Mouse (Mus musculus): ENCODE data around the gene Zdhhc12. TPM values are rescaled to one million over a fixed set of nuclear protein-coding genes. Genes with fewer than 3 reads are reported as not detected.
A peak's percentile ranks its signal among the peaks of the same experiment; 100 is the strongest.
"Not testable (repeated sequence)": the region's sequence is repeated elsewhere in the genome, so short reads cannot be mapped to it uniquely, and the experiment has no call there.

The Zdhhc12 gene
- total RNA-seq (2021): 10 to 100 TPM in 1 of 2 experiments, 1 to 10 TPM in 1; 9.9 to 11.4 TPM

DNA sequence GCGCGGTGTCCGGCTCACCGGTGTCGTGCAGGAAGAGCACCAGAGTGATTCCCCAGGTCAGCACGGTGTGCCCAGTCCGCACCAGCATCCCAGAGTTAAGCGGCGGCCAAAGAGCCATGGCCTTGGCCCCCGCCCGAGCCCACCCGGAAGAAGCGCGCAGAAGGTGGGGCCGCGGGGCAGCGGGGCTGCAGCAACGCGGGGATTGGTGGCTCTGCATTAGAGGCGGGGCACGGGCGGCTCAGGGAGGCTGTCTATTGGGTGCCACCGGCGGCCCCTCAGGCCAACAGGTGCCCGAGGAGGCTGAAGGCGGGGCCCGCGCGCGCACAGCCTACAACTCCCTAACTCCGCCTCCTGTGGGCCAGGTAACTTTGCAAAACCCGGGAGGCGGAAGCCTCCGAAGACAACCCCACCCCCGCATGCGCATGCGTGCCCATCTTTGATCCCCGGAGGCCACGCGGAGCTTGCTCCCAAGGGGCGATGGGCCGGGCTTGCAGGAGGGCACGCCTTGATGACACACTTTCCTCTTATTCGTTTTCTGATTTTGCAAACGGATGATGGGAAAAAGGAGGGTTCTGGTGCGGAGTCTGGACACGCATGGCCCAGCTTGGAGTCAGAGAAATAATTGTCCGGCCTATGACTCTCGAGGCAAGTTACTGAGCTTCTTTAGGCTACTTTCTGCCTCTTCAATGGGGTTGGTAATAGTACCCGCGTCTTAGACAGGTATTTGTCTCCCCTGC lies at the start of gene Zdhhc12:
Gene Zdhhc12 (minus strand): TSS at position 178 of the 737 bp plus-strand sequence.
- DNase-seq (ENCODE audit: extremely low spot score in 1 of 2, low spot score in 1 of 2): peak; percentile 77 to 81

DNA sequence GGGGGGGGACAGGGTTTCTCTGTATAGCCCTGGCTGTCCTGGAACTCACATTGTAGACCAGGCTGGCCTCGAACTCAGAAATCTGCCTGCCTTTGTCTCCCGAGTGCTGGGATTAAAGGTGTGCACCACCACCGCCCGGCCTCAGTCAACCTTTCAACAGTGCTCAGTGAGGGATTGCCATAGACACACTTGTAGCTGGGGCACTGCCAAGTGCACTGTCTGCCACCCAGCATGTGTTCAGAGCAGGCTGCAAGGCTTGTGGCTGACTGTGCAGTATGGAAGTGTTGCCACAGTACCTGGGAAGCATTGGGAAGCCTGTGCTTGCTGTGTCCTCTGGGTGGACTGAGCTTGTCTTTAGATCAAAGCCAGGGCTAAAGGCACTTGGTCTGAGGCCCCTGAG lies 46.6 kb upstream of the Zdhhc12 start:
- not testable (repeated sequence) for DNase-seq (ENCODE audit: extremely low spot score in 1 of 2, low spot score in 1 of 2)

DNA sequence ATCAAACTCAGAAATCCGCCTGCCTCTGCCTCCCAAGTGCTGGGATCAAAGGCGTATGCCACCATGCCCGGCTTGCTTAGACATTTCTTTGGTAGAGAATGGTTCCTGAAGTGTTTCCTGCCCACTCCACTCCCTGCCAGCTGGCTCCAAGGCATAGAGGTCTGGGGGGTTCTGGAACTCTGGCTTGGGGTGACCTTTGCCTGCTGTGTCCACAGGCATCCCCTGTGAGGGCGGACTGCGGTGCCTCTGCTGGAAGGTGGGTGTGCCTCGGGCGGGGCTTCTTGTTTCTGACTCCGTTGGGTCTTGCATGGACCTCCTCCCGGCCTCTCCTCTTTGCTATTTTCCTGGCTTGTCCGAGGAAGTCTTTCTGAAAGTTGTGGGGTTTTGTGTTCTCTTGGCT lies 43.0 kb upstream of the Zdhhc12 start:
- DNase-seq (ENCODE audit: extremely low spot score in 1 of 2, low spot score in 1 of 2): no peak

DNA sequence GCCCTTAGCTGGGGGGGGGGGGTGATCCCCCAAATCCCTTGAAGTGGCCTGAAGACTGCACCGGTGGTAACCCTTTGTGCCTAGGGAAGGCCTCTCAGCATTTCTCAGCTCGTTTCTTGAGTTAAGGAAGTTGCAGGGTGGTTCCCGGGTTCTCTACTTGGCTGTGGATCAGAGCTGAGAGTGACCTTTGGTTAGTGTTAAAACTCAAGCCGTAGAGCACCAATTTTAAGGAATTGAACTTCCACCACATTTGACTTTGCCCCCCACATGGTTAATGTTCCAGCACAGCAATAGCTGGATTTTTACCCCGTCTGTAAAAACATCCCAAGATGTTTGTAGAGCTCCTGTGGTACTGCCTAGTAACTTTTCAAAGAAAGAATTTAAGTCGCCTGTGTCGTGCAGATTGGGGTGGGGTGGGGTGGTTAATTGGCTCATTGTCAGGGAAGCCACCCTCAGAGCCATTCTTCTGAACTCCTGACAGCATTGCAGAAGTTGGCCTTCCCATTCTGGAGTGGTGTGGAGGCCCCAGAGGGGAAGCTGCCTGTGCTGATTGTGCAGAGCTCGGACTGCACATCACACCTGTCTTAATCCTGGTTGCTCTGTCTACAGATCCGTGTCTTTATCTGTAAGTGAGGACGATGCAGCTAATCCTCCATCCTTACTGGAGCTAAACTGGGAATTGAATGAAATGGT lies 41.6 kb upstream of the Zdhhc12 start:
- DNase-seq (ENCODE audit: extremely low spot score in 1 of 2, low spot score in 1 of 2): no peak

DNA sequence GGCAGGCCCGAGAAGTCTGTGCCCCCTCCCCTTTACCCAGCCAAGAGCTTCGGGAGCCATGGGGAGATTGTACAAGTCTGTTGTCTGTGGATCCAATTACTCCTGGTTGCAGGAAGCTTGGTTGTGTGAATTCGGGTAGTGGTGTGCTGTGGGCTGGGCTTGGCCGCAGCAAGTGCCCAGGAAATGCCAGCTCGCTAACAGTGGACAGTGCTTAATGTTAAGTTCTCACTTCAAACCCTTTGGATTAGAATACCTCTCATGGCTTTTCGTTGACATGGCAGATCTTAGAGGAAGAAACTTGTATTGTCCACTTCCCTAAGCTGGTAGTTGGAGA lies 40.9 kb upstream of the Zdhhc12 start:
- DNase-seq (ENCODE audit: extremely low spot score in 1 of 2, low spot score in 1 of 2): no peak

DNA sequence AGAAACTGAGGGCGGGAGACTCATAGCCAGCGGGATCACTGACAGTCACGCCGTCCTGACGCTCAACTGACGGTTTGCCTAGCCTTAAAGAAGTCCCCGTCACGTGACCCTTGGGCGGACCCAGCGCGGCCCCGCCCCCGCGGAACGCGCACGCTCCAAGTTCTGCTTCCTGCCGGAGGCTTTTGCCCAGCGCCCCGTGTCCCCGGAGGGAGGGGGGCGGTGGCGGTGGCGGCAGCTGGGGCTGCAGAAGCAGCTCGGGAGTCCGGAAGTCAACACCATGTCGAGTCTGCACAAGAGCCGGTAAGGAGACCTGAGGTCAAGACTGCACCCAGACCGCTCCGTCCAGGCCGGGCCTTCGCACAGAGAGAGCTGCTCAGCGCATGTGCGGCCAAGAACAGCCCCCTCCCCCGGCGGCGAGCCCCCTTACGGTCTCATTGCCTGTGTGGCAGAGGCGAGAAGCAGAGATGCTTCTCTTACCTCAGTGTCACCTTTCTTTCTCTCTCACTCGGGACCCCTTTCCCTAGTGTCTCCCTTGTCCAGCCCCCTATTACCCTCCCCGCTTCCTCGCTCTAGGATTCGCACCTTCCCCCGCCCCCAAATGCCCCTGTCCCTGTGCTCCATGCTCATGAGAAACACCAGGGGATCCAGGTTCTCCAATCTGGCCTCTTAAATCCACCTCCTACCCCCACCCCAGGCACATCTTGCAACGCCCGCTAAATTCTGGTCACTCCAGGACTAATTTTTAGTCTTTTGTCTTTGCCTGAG lies 40.3 kb upstream of the Zdhhc12 start, which contains the start of gene Tbc1d13:
Gene Tbc1d13 (plus strand): TSS at position 134 of the 765 bp plus-strand sequence.
- peak; percentile 92 to 97 for DNase-seq (ENCODE audit: extremely low spot score in 1 of 2, low spot score in 1 of 2)

DNA sequence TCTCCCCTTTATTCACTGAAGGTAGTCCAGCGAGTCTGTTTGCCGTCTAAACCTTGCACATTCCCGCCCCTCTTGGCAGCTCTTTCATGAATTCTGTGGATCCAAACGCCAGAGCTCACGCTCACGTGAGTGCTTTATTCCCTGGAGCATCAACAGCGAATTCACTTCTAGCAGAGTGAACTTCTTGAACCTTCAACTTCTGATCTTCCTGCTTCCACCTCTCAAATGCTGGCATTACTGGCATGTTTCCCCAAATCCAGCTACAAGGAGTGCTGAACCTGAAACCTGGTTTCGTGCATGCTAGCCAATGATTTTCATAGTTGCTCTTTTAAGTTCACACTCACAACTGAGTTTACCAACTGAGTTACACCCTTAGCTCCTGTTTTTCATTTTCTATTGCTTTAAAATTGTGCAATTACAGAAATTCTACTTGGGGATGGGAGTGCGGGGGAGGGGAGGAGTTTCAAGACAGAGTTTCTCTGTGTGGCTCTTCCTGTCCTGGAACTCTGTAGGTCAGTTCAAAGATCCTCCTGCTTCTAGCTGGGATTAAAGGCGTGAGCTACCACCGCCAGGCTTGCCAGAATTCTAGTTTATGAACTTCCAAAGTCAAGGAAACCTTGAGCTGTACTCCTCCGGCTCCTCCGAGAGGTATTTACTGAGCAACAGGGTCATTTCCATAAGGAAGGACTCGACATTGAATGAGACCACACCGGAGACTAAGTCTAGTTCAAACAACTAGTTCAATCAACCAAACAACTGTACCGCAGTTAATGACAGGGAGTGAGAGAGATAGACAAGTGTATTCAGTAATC lies 39.6 kb upstream of the Zdhhc12 start:
- DNase-seq (ENCODE audit: extremely low spot score in 1 of 2, low spot score in 1 of 2): no peak

DNA sequence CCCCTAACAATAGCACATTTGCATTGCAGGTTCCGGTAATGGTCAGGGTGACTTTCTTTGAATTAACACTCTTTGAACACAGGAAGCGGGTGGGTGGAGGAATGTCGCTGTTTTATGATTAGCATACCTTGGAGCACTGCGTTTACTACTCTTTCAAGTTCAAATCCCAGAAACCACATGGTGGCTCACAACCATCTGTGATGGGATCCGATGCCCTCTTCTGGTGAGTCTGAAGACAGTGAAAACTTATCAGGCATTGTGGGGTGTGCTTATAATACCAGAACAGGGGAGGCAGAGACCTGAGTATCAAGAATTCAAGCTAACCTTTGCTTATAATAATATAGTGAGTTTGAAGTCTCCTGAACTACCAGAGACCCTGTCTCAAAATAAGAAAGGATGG lies 37.8 kb upstream of the Zdhhc12 start:
- not testable (repeated sequence) for DNase-seq (ENCODE audit: extremely low spot score in 1 of 2, low spot score in 1 of 2)

DNA sequence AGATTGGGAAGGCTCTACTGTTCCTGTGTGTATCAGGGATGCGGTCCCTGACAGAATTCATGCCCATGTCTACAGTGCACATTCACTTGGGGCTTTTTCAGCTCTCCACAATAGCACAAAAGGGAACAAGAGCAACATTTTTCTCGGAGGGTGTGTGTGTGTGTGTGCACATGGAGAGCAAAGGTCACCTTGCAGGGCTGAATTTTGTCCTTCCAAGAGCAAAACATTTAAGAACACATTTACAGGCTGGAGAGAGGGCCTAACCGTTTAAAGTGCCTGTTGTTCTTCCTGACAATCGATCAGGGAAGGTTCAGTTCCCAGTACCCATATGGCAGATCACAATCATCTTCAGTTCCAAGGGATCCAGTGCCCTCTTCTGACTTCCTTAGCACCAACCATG lies 36.7 kb upstream of the Zdhhc12 start:
- DNase-seq (ENCODE audit: extremely low spot score in 1 of 2, low spot score in 1 of 2): no peak

DNA sequence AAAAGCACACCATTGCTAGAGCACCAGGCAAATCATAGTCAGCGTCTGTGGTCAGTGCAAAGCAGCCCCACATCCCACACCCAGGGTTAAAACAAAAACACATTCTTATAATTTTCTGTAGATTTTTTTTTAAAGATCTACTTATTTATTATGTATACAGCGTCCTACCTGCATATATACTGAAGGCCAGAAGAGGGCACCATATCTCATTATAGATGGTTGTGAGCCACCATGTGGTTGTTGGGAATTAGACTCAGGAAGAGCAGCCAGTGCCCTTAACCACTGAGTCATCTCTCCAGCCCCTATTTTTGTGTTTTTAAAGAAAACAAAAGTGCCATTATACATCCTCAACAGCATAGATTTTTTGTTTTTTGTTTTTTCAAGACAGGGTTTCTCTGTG lies 35.3 kb upstream of the Zdhhc12 start:
- DNase-seq (ENCODE audit: extremely low spot score in 1 of 2, low spot score in 1 of 2): no peak

DNA sequence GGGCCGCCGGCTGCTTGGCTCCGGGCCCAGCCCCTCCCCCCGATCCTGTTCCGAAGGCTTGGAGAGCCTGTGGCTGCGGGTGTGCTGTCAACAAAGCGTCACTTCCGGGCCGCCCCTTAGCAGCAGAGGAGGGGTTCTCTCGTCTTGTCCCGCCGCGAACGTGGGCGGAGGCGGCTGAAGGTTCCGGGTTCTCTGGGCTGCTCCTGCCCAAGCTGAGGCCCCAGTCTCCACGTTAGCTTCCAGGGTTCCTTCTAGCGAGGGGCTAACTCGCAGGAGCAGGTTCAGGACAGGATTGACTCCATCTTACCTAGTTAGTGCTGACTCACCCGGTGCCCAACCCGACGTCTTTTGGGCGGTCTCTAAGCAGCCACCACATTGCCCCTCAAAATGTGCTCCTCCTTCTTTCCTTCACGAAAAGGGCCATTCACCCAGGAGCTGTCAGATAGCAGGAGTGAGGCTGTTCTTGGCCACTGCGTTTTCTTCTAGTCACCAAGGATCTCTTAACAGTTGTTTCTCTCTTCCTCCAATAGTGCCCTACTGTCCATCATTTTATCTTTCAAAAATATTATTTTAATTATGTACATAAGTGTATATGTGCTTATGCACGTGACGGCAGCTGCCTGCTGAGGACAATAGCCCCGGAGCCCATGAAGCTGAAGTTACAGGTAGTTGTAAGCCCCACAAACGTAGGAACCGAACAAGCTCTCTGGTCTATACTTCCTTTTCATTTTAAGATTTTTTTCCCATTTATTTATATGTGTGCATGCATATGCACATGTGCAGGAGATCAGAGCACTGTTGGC lies 31.2 kb upstream of the Zdhhc12 start, which contains the start of gene Zer1:
Gene Zer1 (minus strand): TSS at position 114 of the 803 bp plus-strand sequence.
- peak; percentile 89 to 92 for DNase-seq (ENCODE audit: extremely low spot score in 1 of 2, low spot score in 1 of 2)

DNA sequence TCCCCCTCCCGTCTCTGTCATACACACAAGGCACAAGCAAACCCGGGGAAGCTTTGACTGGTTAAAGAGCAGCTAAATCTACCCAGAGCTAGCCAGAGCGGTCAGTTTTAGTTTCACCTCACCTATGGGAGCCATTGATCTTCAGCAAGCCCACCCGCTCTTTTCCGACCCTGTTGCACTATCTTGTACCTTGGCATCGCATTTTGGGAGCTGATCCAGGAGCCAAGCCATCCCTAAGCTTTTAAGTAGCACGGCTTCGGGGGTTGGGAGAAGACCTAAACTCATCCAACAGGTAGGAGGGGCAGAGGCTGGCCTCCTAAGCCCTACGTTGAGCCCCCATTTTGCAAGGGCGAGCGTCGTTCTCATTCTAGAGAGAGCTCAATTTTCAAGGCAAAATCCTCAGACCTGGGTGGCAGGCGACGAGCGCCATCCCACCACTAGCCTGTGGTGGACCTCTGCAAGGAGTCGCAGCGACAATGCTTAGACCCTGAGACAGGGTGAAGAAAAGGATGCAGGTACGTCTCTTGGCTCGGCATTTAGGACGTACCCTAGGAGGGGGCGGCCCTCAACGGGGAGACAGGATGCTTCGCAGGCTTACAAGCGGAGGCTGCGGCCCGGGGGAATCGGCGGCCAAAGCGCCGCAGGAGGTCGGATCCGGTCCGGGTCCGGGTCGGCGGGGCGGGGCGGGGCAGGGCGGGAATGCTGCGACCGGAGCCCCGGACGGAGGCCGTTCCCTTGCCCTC lies 30.5 kb upstream of the Zdhhc12 start:
- DNase-seq (ENCODE audit: extremely low spot score in 1 of 2, low spot score in 1 of 2): peak in 1 of 2 experiments; percentile 29

DNA sequence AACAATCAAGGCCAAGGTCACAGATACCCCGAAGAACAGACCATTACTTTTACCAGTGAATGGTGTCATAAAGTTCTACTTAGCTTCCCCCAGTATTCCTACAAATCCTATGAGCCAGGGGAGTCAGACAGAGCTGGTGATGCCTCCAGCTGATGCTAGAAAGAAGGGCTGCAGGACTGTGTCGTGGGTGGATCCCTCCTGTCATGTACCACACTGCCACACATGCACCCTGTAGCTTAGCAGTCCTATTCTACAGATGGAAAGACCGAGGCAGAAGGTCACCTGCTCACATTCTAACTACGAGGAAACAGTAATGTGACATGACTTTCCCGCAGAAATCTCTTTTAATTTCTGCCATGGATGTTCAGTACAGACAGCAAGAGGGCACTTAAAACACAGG lies 29.3 kb upstream of the Zdhhc12 start:
- DNase-seq (ENCODE audit: extremely low spot score in 1 of 2, low spot score in 1 of 2): no peak

DNA sequence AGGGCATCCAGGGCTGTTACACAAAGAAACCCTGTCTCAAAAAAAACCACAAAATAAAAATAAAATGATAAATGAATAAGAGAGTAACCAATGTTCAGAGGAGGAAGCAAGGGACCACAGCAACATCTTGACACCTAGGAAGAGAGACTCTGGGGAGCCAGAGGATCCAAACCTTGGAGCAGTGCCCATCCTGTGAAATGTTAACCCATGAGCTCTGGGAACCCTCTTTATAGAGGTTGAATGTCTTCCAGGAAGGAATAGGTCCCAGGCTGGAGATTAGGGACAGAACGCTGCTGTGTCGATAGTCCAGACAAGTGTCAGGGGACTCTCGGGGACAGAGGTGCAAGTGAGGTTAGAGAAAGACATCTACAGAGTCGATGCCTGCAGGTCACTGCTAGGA lies 26.8 kb upstream of the Zdhhc12 start:
- no peak for DNase-seq (ENCODE audit: extremely low spot score in 1 of 2, low spot score in 1 of 2)

DNA sequence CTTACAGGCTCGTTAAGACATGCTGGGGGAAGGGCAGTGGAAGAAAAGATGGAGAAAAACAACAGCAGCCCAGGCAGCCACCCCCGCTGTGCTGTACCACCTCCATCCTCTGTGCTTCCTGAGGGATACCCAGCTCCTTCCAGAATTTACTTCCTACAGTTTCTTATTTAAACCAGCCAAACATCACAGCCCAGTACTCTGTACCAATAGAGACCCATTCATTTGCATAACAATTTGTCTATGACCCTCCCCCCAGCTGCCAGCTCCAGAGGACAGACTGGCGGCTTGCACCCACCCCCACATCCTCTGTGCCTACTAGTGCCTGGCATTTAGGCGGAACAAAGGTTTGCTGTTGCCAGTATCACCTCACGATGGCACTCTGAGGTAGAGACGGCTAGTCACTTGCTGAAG lies 26.2 kb upstream of the Zdhhc12 start:
- DNase-seq (ENCODE audit: extremely low spot score in 1 of 2, low spot score in 1 of 2): peak in 1 of 2 experiments; percentile 40

DNA sequence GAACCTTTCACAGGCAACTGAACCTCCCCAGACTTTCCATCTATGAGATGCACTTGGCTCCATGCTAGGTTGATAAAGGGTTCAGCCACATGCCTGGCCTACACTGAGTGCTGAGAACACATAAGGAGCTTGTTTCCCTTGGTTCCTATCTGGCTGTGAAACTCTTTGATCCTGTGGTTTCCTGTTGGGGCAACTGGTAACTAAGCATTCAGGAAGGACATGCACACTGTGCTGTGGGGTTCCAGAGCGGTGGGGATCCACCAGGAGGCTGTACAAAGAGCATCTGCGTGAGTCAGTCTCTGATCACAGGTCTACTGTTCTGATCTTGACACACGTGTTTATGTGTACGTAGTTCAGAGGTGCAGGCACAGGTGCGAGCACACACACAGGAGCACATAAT lies 19.1 kb upstream of the Zdhhc12 start:
- DNase-seq (ENCODE audit: extremely low spot score in 1 of 2, low spot score in 1 of 2): no peak

DNA sequence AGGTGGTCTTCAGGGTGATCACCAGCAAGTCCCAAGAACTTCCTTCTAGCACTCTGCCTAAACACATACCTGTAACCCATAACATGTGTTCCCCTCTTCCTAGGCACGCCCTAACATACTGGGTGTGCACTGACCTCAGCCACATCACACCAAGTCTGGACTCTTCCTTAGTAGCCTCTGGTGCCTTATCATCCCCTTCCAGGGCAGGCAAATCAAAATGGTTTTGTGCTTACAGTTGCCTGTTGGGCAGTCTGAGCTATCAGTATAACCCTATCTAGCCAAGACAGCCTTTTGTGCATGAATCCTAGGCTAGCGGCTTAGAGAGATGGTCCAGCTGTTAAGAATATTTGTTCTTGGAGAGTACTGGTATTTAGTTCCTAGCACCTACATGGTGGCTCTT lies 18.1 kb upstream of the Zdhhc12 start:
- no peak for DNase-seq (ENCODE audit: extremely low spot score in 1 of 2, low spot score in 1 of 2)

DNA sequence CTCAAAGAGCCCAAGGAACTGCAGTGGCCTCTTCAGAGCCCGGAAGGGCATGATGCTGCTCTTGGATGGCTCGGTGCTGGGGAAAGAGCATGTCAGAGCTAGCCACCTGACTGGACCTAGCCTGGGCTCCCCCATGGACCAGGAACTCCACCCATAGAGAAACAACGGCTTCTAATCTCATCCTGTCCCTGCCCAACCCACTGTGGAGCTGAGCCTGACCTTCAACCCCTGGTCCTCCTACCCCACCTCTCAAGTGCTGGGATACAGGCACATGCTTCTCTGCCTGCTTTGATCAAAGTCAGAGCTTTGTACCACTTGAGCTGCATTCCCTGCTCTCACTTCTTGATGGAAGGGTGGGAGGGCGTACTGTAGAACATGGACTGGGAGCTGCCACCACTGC lies 14.8 kb upstream of the Zdhhc12 start:
- DNase-seq (ENCODE audit: extremely low spot score in 1 of 2, low spot score in 1 of 2): no peak

DNA sequence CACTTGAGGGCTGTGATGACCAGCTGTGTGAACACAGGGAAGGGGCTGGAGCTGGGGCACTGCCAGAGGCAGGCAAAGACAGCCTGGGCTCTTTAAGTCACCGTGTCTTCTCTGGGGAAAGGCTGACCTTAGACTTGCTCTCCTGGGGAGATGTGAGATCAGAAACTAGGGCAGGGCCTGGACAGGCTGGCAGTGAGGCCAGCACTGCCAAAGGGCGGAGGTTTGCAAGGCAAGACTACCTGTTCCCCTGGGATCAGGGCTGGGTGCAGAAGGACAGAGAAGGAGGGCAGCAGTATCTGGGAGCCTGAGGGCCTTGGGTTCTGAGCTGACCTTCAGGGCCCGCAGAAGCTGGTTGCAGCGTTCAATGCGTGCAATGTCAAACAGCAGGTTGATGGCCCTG lies 14.2 kb upstream of the Zdhhc12 start:
- no peak for DNase-seq (ENCODE audit: extremely low spot score in 1 of 2, low spot score in 1 of 2)

Measured in layer of hippocampus, postnatal 25 days (tissue).